Mouse (Mus musculus) embryonic facial prominence, embryonic 14.5 days (tissue): ENCODE measurements around the gene Tysnd1. TPM values are rescaled to one million over a fixed set of nuclear protein-coding genes. Genes with fewer than 3 reads are reported as not detected.
A peak's percentile ranks its signal among the peaks of the same experiment; 100 is the strongest.

Source experiments
- ATAC-seq: fragments of 200-750 bp; cut with Nextera tagmentation; 2 replicates; pipeline ENCODE4 v1.8.0; 2017; ENCODE audit warnings: low read depth, moderate number of reproducible peaks, moderate TSS enrichment
- DNase-seq: peaks from one replicate; pipeline ENCODE4 v3.0.0-alpha.2; 2015; ENCODE audit warnings: low spot score
- H3K27ac ChIP-seq: fragments of 300-500 bp; sonication (generic); replicated peaks from 2 replicates; pipeline ENCODE4 v1.5.1; 2014; ENCODE audit warnings: low read depth, mild to moderate bottlenecking, low read length, moderate library complexity
- H3K27me3 ChIP-seq: fragments of 300-500 bp; sonication (generic); replicated peaks from 2 replicates; pipeline ENCODE4 v1.6.1; 2014; ENCODE audit warnings: low read length; ENCODE audit not compliant: control insufficient read depth, insufficient read depth
- H3K36me3 ChIP-seq: fragments of 300-500 bp; sonication (generic); 2 replicates; pipeline ENCODE4 v1.6.1; 2014; ENCODE audit warnings: low read length, mixed read lengths; ENCODE audit not compliant: control insufficient read depth, insufficient read depth
- H3K4me1 ChIP-seq: fragments of 300-500 bp; sonication (generic); 2 replicates; pipeline ENCODE4 v1.6.1; 2014; ENCODE audit warnings: antibody characterized with exemption, low read length; ENCODE audit not compliant: control insufficient read depth, insufficient read depth
- H3K4me2 ChIP-seq: fragments of 300-500 bp; sonication (generic); 2 replicates; pipeline ENCODE4 v1.6.1; 2014; ENCODE audit warnings: low read depth, mild to moderate bottlenecking, low read length, moderate library complexity, mixed read lengths
- H3K4me3 ChIP-seq: fragments of 300-500 bp; sonication (generic); 2 replicates; pipeline ENCODE4 v1.5.1; 2014; ENCODE audit warnings: low read depth, mild to moderate bottlenecking, low read length
- H3K9ac ChIP-seq: fragments of 300-500 bp; sonication (generic); 2 replicates; pipeline ENCODE4 v1.6.1; 2014; ENCODE audit warnings: low read depth, mild to moderate bottlenecking, low read length, moderate library complexity, mixed read lengths
- H3K9me3 ChIP-seq: fragments of 300-500 bp; sonication (generic); 2 replicates; pipeline ENCODE4 v1.6.1; 2016; ENCODE audit warnings: low read length; ENCODE audit not compliant: control insufficient read depth
- WGBS: fragments of 180-500 bp; shearing (Covaris S2); extraction: QIAGEN DNeasy Blood & Tissue Kit; methylation state at CpG from one replicate; pipeline ENCODE4 v1.1.7; 2014; 5-methylcytosine and 5-hydroxymethylcytosine counted together
- polyA plus RNA-seq: library from polyadenylated mRNA; unstranded; fragments of >200 nt; fragmentation: Nextera tagmentation; extraction: Ambion mirVana; gene quantifications from 2 replicates; pipeline ENCODE4 v1.2.1, GENCODE M21; 2014

Tysnd1 gene
- polyA plus RNA-seq, 1 experiment from 2014 or later: 33.4 TPM

GRCm38 (mm10) chr10:61697028-61697427, 1.7 kb downstream of the Tysnd1 start:
- Histone ChIP-seq H3K27ac (no peak overlapping the region), H3K4me1 (peaks cover 6% of the 10 kb centered on the region), H3K9ac (peak overlapping the region; percentile 81; the same call in 1 of the 2 replicates), H3K9me3 (no peaks in the 10 kb centered on the region), H3K27me3 (no peaks in the 10 kb centered on the region), H3K4me2 (peak overlapping the region; percentile 100), H3K36me3 (peaks cover 38% of the 10 kb centered on the region), H3K4me3 (peak overlapping the region; percentile 87)
- ATAC-seq: no peak
- DNase-seq: no peak
- WGBS: 86% methylated on average over 2 of the region's 2 CpGs

GRCm38 (mm10) chr10:61704663-61705062, 9.3 kb downstream of the Tysnd1 start:
- no peaks in the 10 kb centered on the region for H3K27me3 ChIP-seq
- H3K36me3 ChIP-seq: peaks cover 42% of the 10 kb centered on the region
- no peak overlapping the region for H3K27ac ChIP-seq
- no peak for DNase-seq
- WGBS: 76% methylated on average over 4 of the region's 4 CpGs
- H3K4me3 ChIP-seq: no peak overlapping the region
- no peak for ATAC-seq
- H3K4me1 ChIP-seq: no peaks in the 10 kb centered on the region
- no peak overlapping the region for H3K9ac ChIP-seq
- no peak overlapping the region for H3K4me2 ChIP-seq
- H3K9me3 ChIP-seq: no peaks in the 10 kb centered on the region

- ATAC-seq: no peak
- H3K36me3 ChIP-seq: peaks cover 26% of the 10 kb centered on the region
- H3K9ac ChIP-seq: no peak overlapping the region
- no peak for DNase-seq
- H3K9me3 ChIP-seq: no peaks in the 10 kb centered on the region
- H3K4me2 ChIP-seq: no peak overlapping the region
- no peaks in the 10 kb centered on the region for H3K27me3 ChIP-seq
- H3K4me1 ChIP-seq: no peaks in the 10 kb centered on the region
- H3K27ac ChIP-seq: no peak overlapping the region
- H3K4me3 ChIP-seq: no peak overlapping the region
- 71% methylated on average over 6 of the region's 6 CpGs for WGBS
Observed at GRCm38 (mm10) chr10:61706412-61707375, 11.4 kb downstream of the Tysnd1 start.

- Histone ChIP-seq H3K27ac (no peak overlapping the region), H3K4me3 (no peak overlapping the region), H3K36me3 (no peaks in the 10 kb centered on the region), H3K4me2 (no peak overlapping the region), H3K9ac (no peak overlapping the region), H3K9me3 (no peaks in the 10 kb centered on the region), H3K4me1 (peaks cover 6% of the 10 kb centered on the region), H3K27me3 (no peaks in the 10 kb centered on the region)
- no peak for ATAC-seq
- 72% methylated on average over 3 of the region's 3 CpGs for WGBS
- no peak for DNase-seq
Observed at GRCm38 (mm10) chr10:61713601-61714000, 18.3 kb downstream of the Tysnd1 start.

- Histone ChIP-seq H3K27me3 (no peaks in the 10 kb centered on the region), H3K4me3 (no peak overlapping the region), H3K9me3 (no peaks in the 10 kb centered on the region), H3K36me3 (no peaks in the 10 kb centered on the region), H3K27ac (no peak overlapping the region), H3K4me2 (no peak overlapping the region), H3K9ac (no peak overlapping the region), H3K4me1 (peaks cover 6% of the 10 kb centered on the region)
- WGBS: 86% methylated on average over 4 of the region's 4 CpGs
- no peak for ATAC-seq
- DNase-seq: no peak
Observed at GRCm38 (mm10) chr10:61714146-61714545, 18.8 kb downstream of the Tysnd1 start.

GRCm38 (mm10) chr10:61714771-61715461, 19.6 kb downstream of the Tysnd1 start, which contains the start of gene Aifm2:
TSS of gene Aifm2 (plus strand) at chr10:61715263.
- Histone ChIP-seq H3K4me3 (peak within 1 kb of the TSS; percentile 59), H3K4me2 (peak within 1 kb of the TSS; percentile 92), H3K9ac (peak within 1 kb of the TSS; percentile 66), H3K9me3 (no peaks in the 10 kb centered on the region), H3K27ac (no peak within 1 kb of the TSS), H3K4me1 (peaks cover 6% of the 10 kb centered on the region), H3K36me3 (no peaks in the 10 kb centered on the region), H3K27me3 (no peaks in the 10 kb centered on the region)
- DNase-seq: peak; percentile 90
- WGBS: 17% methylated on average over 26 of the region's 36 CpGs
- peak; percentile 91 for ATAC-seq

GRCm38 (mm10) chr10:61715462-61715837, 20.1 kb downstream of the Tysnd1 start:
- Histone ChIP-seq H3K27me3 (no peaks in the 10 kb centered on the region), H3K9me3 (no peaks in the 10 kb centered on the region), H3K36me3 (no peaks in the 10 kb centered on the region), H3K9ac (peak overlapping the region; percentile 66), H3K4me1 (peaks cover 6% of the 10 kb centered on the region), H3K4me2 (peak overlapping the region; percentile 92), H3K4me3 (peak overlapping the region; percentile 59), H3K27ac (no peak overlapping the region)
- 2% methylated on average over 11 of the region's 11 CpGs for WGBS
- ATAC-seq (peak; percentile 19; the same call in 1 of the 2 replicates), DNase-seq (no peak)

- Histone ChIP-seq H3K27me3 (no peaks in the 10 kb centered on the region), H3K4me2 (peak overlapping the region; percentile 92), H3K36me3 (no peaks in the 10 kb centered on the region), H3K27ac (no peak overlapping the region), H3K9ac (peak overlapping the region; percentile 66; the same call in 1 of the 2 replicates), H3K9me3 (no peaks in the 10 kb centered on the region), H3K4me3 (peak overlapping the region; percentile 59), H3K4me1 (peaks cover 6% of the 10 kb centered on the region)
- ATAC-seq (0 out of 2 replicates have a peak, but pooled peaks have one; percentile 28), DNase-seq (no peak)
- 77% methylated on average over 7 of the region's 7 CpGs for WGBS
Observed at GRCm38 (mm10) chr10:61715996-61716864, 20.9 kb downstream of the Tysnd1 start.
